Mouse (Mus musculus): ENCODE measurements at regions not wholly inside any gene's neighbourhood (a gene's known extent, or its start where the extent isn't known, plus 50 kb on each side); places are given as distances from the start of the nearest gene placed in this dataset.

GRCm38 (mm10) chr9:118246820-118247628 is 97.0 kb upstream of the Cmc1 start:
- no peaks in the 10 kb centered on the region for H3K27me3 ChIP-seq (ENCODE audit: insufficient read depth, low read length)
- 10% methylated on average over 15 of the region's 15 CpGs for WGBS
- no peaks in the 10 kb centered on the region for H3K4me1 ChIP-seq (ENCODE audit: insufficient read depth)
- H3K4me2 ChIP-seq (ENCODE audit: low read depth), result 0 out of 2 replicates have a peak overlapping the region, but pooled peaks have one; percentile 3
- no peak overlapping the region for H3K4me3 ChIP-seq (ENCODE audit: low read depth, low read length)
- H3K36me3 ChIP-seq (ENCODE audit: insufficient read depth), result no peaks in the 10 kb centered on the region
- H3K27ac ChIP-seq (ENCODE audit: low read depth, low read length), result no peak overlapping the region
- DNase-seq (no peak), ATAC-seq (no peak)
- TF ChIP-seq CTCF (IDR thresholded peaks at IDR 0.05; ENCODE audit: low read depth), result no peak
- no peak overlapping the region for H3K9ac ChIP-seq
- no peaks in the 10 kb centered on the region for H3K9me3 ChIP-seq (ENCODE audit: low read length)

- H3K4me1 ChIP-seq (ENCODE audit: insufficient read depth), result 0 out of 2 replicates have a peak, but pooled peaks cover 3% of the 10 kb centered on the region
- TF ChIP-seq CTCF (IDR thresholded peaks at IDR 0.05; ENCODE audit: low read depth), result no peak
- H3K4me3 ChIP-seq (ENCODE audit: low read depth, low read length), result no peak overlapping the region
- no peaks in the 10 kb centered on the region for H3K27me3 ChIP-seq (ENCODE audit: insufficient read depth, low read length)
- H3K9me3 ChIP-seq (ENCODE audit: low read length), result no peaks in the 10 kb centered on the region
- H3K36me3 ChIP-seq (ENCODE audit: insufficient read depth), result no peaks in the 10 kb centered on the region
- DNase-seq (no peak), ATAC-seq (no peak)
- no peak overlapping the region for H3K9ac ChIP-seq
- no peak overlapping the region for H3K27ac ChIP-seq (ENCODE audit: low read depth, low read length)
- no peak overlapping the region for H3K4me2 ChIP-seq (ENCODE audit: low read depth)
Measured at GRCm38 (mm10) chr9:118253829-118254228, 103.9 kb upstream of the Cmc1 start.

- WGBS, result 9% methylated on average over 9 of the region's 9 CpGs
- no peak overlapping the region for H3K9ac ChIP-seq
- H3K4me1 ChIP-seq (ENCODE audit: insufficient read depth), result 0 out of 2 replicates have a peak, but pooled peaks cover 3% of the 10 kb centered on the region
- no peaks in the 10 kb centered on the region for H3K36me3 ChIP-seq (ENCODE audit: insufficient read depth)
- no peak overlapping the region for H3K4me3 ChIP-seq (ENCODE audit: low read depth, low read length)
- no peak overlapping the region for H3K4me2 ChIP-seq (ENCODE audit: low read depth)
- ATAC-seq (no peak), DNase-seq (no peak)
- H3K9me3 ChIP-seq (ENCODE audit: low read length), result no peaks in the 10 kb centered on the region
- no peak for TF ChIP-seq CTCF (IDR thresholded peaks at IDR 0.05; ENCODE audit: low read depth)
- no peak overlapping the region for H3K27ac ChIP-seq (ENCODE audit: low read depth, low read length)
- H3K27me3 ChIP-seq (ENCODE audit: insufficient read depth, low read length), result no peaks in the 10 kb centered on the region
Measured at GRCm38 (mm10) chr9:118255200-118255733, 105.3 kb upstream of the Cmc1 start.

- H3K4me1 ChIP-seq (ENCODE audit: insufficient read depth), result 0 out of 2 replicates have a peak, but pooled peaks cover 3% of the 10 kb centered on the region
- H3K9ac ChIP-seq, result no peak overlapping the region
- no peaks in the 10 kb centered on the region for H3K36me3 ChIP-seq (ENCODE audit: insufficient read depth)
- no peak overlapping the region for H3K27ac ChIP-seq (ENCODE audit: low read depth, low read length)
- no peak overlapping the region for H3K4me3 ChIP-seq (ENCODE audit: low read depth, low read length)
- no peaks in the 10 kb centered on the region for H3K27me3 ChIP-seq (ENCODE audit: insufficient read depth, low read length)
- no peak overlapping the region for H3K4me2 ChIP-seq (ENCODE audit: low read depth)
- DNase-seq (peak; percentile 69), ATAC-seq (peak; percentile 76)
- TF ChIP-seq CTCF (IDR thresholded peaks at IDR 0.05; ENCODE audit: low read depth), result no peak
- no peaks in the 10 kb centered on the region for H3K9me3 ChIP-seq (ENCODE audit: low read length)
- 5% methylated on average over 11 of the region's 11 CpGs for WGBS
Measured at GRCm38 (mm10) chr9:118255751-118256266, 105.8 kb upstream of the Cmc1 start.

- H3K9ac ChIP-seq, result no peak overlapping the region
- no peak overlapping the region for H3K27ac ChIP-seq (ENCODE audit: low read depth, low read length)
- H3K27me3 ChIP-seq (ENCODE audit: insufficient read depth, low read length), result no peaks in the 10 kb centered on the region
- ATAC-seq (peak; percentile 34; the same call in 1 of the 2 replicates), DNase-seq (peak; percentile 34)
- H3K36me3 ChIP-seq (ENCODE audit: insufficient read depth), result no peaks in the 10 kb centered on the region
- no peak overlapping the region for H3K4me3 ChIP-seq (ENCODE audit: low read depth, low read length)
- TF ChIP-seq CTCF (IDR thresholded peaks at IDR 0.05; ENCODE audit: low read depth), result no peak
- no peak overlapping the region for H3K4me2 ChIP-seq (ENCODE audit: low read depth)
- no peaks in the 10 kb centered on the region for H3K9me3 ChIP-seq (ENCODE audit: low read length)
- 18% methylated on average over 5 of the region's 5 CpGs for WGBS
- peaks cover 7% of the 10 kb centered on the region; the same call in 1 of the 2 replicates for H3K4me1 ChIP-seq (ENCODE audit: insufficient read depth)
Measured at GRCm38 (mm10) chr9:118266298-118266697, 116.3 kb upstream of the Cmc1 start.

GRCm38 (mm10) chr9:118271681-118272080 is 121.7 kb upstream of the Cmc1 start:
- H3K9ac ChIP-seq, result no peak overlapping the region
- WGBS, result 70% methylated on average over 12 of the region's 12 CpGs
- no peak overlapping the region for H3K4me2 ChIP-seq (ENCODE audit: low read depth)
- DNase-seq (no peak), ATAC-seq (no peak)
- TF ChIP-seq CTCF (IDR thresholded peaks at IDR 0.05; ENCODE audit: low read depth), result no peak
- no peaks in the 10 kb centered on the region for H3K4me1 ChIP-seq (ENCODE audit: insufficient read depth)
- no peaks in the 10 kb centered on the region for H3K27me3 ChIP-seq (ENCODE audit: insufficient read depth, low read length)
- H3K4me3 ChIP-seq (ENCODE audit: low read depth, low read length), result no peak overlapping the region
- no peak overlapping the region for H3K27ac ChIP-seq (ENCODE audit: low read depth, low read length)
- H3K36me3 ChIP-seq (ENCODE audit: insufficient read depth), result no peaks in the 10 kb centered on the region
- H3K9me3 ChIP-seq (ENCODE audit: low read length), result no peaks in the 10 kb centered on the region

Data from forebrain, postnatal 0 days (tissue).